Mouse (Mus musculus) kidney, embryonic 16.5 days (tissue): ENCODE measurements around the gene Gm36028. TPM values are rescaled to one million over a fixed set of nuclear protein-coding genes. Genes with fewer than 3 reads are reported as not detected.
A peak's percentile ranks its signal among the peaks of the same experiment; 100 is the strongest.

Source experiments
- ATAC-seq: fragments of 200-750 bp; cut with Nextera tagmentation; 2 replicates; pipeline ENCODE4 v1.8.0; 2017; ENCODE audit warnings: moderate TSS enrichment; ENCODE audit not compliant: low FRiP score, low TSS enrichment
- H3K27ac ChIP-seq: fragments of 300-500 bp; sonication (generic); 2 replicates; pipeline ENCODE4 v1.5.1; 2014; ENCODE audit warnings: low read length
- H3K27me3 ChIP-seq: fragments of 300-500 bp; sonication (generic); 2 replicates; pipeline ENCODE4 v1.6.1; 2014; ENCODE audit warnings: low read length, control low read depth, mixed read lengths; ENCODE audit not compliant: insufficient read depth
- H3K36me3 ChIP-seq: fragments of 300-500 bp; sonication (generic); 2 replicates; pipeline ENCODE4 v1.6.1; 2014; ENCODE audit warnings: low read length, control low read depth, mixed read lengths; ENCODE audit not compliant: insufficient read depth
- H3K4me1 ChIP-seq: fragments of 300-500 bp; sonication (generic); 2 replicates; pipeline ENCODE4 v1.6.1; 2014; ENCODE audit warnings: low read length, control low read depth, mixed read lengths; ENCODE audit not compliant: insufficient read depth
- H3K4me2 ChIP-seq: fragments of 300-500 bp; sonication (generic); replicated peaks from 2 replicates; pipeline ENCODE4 v1.6.1; 2014; ENCODE audit warnings: low read depth, low read length
- H3K4me3 ChIP-seq: fragments of 300-500 bp; sonication (generic); 2 replicates; pipeline ENCODE4 v1.5.1; 2014; ENCODE audit warnings: mild to moderate bottlenecking, low read length
- H3K9ac ChIP-seq: fragments of 300-500 bp; sonication (generic); replicated peaks from 2 replicates; pipeline ENCODE4 v1.6.1; 2014; ENCODE audit warnings: low read length
- H3K9me3 ChIP-seq: fragments of 300-500 bp; sonication (generic); 2 replicates; pipeline ENCODE4 v1.6.1; 2016; ENCODE audit warnings: low read length, control low read depth
- WGBS: fragments of 180-500 bp; shearing (Covaris S2); extraction: QIAGEN DNeasy Blood & Tissue Kit; methylation state at CpG from one replicate; pipeline ENCODE4 v1.1.7; 2014; 5-methylcytosine and 5-hydroxymethylcytosine counted together
- polyA plus RNA-seq: library from polyadenylated mRNA; unstranded; fragments of >200 nt; fragmentation: Nextera tagmentation; extraction: Ambion mirVana; gene quantifications from 2 replicates; pipeline ENCODE4 v1.2.1, GENCODE M21; 2015

Gene Gm36028
- polyA plus RNA-seq, 1 experiment from 2014 or later, result 0.67 TPM

DNA sequence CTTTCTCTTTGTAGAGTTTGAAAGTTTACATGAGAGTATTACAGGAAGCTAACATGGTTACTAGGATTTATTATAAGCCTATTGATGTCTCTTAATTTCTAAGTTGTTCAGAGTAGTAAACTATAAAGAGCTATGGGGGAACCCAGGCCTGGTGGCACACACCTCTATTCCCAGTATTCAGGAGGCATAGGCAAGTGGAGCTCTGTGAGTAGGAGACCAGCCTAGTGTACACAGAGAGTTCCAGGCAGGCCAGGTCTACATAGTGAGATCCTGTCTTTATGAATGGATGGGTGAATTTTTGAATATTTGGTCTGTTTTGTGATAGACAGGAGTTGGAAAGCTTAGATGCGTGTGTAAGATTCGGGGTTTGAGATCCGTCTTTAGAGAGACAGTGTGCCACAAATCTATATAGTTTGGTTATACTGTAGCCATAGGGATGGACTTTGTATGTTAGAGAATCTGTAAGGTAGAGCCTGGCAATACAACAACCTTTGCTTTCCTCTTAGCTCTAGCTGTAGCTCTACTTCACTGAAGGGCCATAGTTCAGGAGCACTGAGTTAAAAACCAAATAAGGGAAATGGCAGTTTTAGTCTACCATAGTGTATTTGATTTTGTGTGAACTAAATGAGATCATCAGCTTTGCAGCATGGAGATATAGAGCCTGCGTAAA lies 18.9 kb upstream of the Gm36028 start:
- no peak overlapping the region for H3K9ac ChIP-seq
- no peaks in the 10 kb centered on the region for H3K27me3 ChIP-seq
- no peaks in the 10 kb centered on the region for H3K9me3 ChIP-seq
- no peaks in the 10 kb centered on the region; the same call in 1 of the 2 replicates for H3K4me1 ChIP-seq
- 95% methylated on average over 4 of the region's 4 CpGs for WGBS
- no peak overlapping the region for H3K4me3 ChIP-seq
- peaks cover 46% of the 10 kb centered on the region for H3K36me3 ChIP-seq
- no peak overlapping the region for H3K27ac ChIP-seq
- no peak for ATAC-seq
- H3K4me2 ChIP-seq, result no peak overlapping the region

DNA sequence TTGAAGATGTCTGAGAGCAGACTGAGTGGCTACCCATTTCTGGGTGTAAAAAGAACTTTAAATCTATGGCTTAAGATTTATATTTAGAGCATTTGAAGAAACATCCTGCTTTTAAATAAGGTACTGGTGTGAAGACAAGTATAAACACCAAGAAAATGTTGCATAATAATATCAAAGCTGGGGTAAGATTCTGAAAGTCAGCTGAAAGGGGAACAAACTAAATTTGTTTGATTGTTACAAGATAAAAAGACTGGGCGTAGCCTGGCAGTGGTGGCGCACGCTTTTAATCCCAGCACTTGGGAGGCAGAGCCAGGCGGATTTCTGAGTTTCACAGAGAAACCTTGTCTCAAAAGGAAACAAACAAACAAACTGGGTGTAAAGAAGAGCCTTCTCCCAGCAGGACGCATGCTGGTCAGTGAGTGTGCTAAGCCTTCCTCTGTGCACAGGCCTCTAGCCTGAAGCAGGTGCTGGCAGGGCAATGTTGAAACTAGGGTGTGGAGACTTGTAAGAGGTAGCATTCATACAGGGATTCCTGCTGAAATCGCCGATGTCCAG lies 18.1 kb upstream of the Gm36028 start:
- 92% methylated on average over 7 of the region's 7 CpGs for WGBS

DNA sequence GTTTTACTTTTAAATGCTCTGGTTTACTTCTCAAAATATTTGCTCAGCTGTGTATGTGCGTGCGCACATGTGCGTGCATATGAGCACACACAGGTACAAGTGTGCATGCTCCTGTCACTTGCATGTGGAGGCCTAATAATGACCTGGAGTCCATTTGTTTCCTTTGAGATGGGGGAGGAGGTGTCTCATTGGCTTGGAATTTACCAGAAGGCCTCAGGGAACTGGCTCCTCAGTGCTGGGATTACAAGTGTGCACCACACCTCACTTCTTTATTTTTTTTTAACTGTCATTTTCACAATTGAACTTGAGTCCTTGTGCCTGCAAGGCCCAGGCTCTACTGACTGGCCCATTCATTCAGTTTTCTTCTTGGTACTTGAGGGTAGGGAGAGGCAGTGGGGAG lies 16.5 kb upstream of the Gm36028 start:
- no peak overlapping the region for H3K4me2 ChIP-seq
- WGBS, result 97% methylated on average over 3 of the region's 3 CpGs
- no peak overlapping the region for H3K27ac ChIP-seq
- H3K9me3 ChIP-seq, result no peaks in the 10 kb centered on the region
- H3K27me3 ChIP-seq, result no peaks in the 10 kb centered on the region
- no peak for ATAC-seq
- no peak overlapping the region for H3K9ac ChIP-seq
- no peak overlapping the region for H3K4me3 ChIP-seq
- peaks cover 29% of the 10 kb centered on the region for H3K36me3 ChIP-seq
- peaks cover 5% of the 10 kb centered on the region; the same call in 1 of the 2 replicates for H3K4me1 ChIP-seq

More for the DNA sequence above, 18.1 kb upstream of the Gm36028 start:
- Histone ChIP-seq H3K9me3 (no peaks in the 10 kb centered on the region), H3K27ac (no peak overlapping the region), H3K36me3 (peaks cover 43% of the 10 kb centered on the region), H3K4me1 (peaks cover 3% of the 10 kb centered on the region; the same call in 1 of the 2 replicates), H3K9ac (no peak overlapping the region), H3K4me2 (no peak overlapping the region), H3K27me3 (no peaks in the 10 kb centered on the region), H3K4me3 (no peak overlapping the region)
- no peak for ATAC-seq

DNA sequence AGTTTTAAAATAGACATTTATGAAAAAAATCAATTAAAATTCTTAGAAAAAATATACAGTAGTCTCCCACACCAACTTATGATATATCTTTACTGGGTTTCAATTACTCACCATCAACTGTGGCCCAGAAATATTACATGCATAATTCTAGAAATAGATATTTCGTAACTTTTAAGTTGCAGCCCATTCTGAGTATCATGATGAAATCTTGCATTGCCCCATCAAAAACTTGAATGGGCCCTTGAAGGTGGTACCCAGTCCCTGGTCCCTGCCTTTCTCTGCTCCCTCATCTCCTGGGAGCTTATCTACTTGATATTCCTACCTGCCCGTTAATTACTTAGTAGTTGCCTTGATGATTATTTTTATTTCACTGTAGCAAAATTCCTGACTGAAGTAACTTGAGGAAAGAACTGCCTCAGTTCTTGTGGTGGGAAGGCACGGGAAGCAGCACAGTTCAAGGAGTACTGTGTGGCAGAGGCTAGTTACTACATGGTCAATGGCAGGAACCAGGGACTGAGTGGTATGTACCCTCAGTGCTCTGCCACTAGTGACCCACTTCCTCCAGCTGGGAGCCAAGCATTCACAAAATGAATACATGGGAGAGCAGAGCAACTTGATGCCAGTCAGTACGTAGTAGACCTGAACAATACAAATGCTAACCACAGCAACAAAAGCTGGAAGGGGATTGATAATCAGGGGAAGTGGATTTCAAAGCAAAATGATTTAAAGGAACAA lies 13.7 kb upstream of the Gm36028 start:
- H3K27ac ChIP-seq, result no peak overlapping the region

DNA sequence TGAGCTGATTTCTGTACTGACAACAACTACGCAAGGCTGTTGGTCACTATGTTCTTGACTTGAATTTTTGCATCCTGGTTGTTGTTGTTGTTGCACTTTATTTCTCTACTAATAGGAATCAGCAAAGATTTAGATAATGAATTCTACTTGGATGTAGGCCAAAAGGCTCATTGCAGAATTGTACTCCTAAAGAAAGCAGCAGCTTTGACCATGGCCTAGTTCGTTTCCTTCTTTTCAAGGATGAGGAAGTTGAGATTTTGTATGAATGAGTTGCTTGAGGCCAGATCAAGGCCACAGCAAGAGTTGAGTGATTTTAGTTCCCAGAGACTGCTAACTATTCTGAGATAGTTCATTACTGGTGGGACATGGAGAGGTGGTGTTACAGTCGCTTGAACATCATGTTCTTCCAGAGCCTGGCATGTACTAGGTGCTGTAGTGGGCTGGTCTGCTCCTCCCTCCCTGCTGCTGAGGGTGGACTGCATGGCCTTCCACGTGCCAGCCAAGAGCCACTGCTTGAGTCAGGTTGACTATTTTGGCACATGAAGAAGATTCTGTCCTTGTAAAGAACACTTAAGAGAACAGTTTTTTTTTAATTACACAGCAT lies 10.3 kb upstream of the Gm36028 start:
- WGBS, result 59% methylated on average over 4 of the region's 4 CpGs
- no peaks in the 10 kb centered on the region for H3K27me3 ChIP-seq
- no peak overlapping the region for H3K9ac ChIP-seq
- peak overlapping the region; percentile 52; the same call in 1 of the 2 replicates for H3K27ac ChIP-seq
- H3K36me3 ChIP-seq, result no peaks in the 10 kb centered on the region
- ATAC-seq, result no peak
- peaks cover 31% of the 10 kb centered on the region for H3K4me1 ChIP-seq
- H3K4me3 ChIP-seq, result no peak overlapping the region
- H3K4me2 ChIP-seq, result 0 out of 2 replicates have a peak overlapping the region, but pooled peaks have one; percentile 67
- H3K9me3 ChIP-seq, result no peaks in the 10 kb centered on the region

More for the DNA sequence above, 13.7 kb upstream of the Gm36028 start:
- H3K27me3 ChIP-seq, result no peaks in the 10 kb centered on the region
- H3K4me1 ChIP-seq, result peaks cover 30% of the 10 kb centered on the region
- no peak overlapping the region for H3K4me2 ChIP-seq
- WGBS, result 83% methylated on average over 4 of the region's 4 CpGs
- no peak for ATAC-seq
- peaks cover 11% of the 10 kb centered on the region for H3K36me3 ChIP-seq
- H3K9ac ChIP-seq, result no peak overlapping the region
- H3K4me3 ChIP-seq, result no peak overlapping the region
- no peaks in the 10 kb centered on the region for H3K9me3 ChIP-seq

DNA sequence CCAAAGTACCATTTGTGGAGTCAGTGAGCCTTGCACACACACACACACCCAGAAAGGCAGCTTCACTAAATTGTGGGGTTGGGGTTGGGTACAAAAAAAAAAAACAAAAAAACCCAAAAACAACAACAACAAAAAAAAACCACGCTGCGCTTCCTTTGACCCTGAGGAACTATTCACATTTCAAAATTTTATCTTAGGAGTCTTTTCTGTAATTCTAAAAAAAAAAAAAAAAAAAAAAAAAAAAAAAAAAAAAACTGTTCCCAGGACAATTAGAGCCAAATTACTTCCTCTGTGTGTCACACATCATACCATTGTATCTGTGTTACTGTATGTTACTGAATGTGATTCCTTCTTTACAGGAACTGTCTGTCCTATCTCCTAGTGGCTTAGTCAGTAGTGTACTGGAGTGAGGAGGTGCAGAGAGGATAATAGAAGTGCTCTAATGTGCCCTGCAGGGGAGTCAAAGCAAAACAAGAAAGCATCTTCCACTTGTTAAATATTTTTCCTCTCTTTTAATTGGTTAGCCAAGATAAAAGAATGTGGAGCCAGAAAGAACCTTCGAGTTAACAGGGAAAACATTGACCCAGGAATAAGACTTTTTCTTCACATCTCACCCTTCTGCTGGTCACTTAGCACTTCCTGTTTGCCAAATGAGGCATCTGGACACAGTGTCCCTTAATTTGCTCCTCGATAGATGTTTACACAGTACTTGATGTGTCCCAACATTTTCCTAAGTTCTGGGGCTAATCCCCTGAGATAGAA lies 8.7 kb upstream of the Gm36028 start:
- peak overlapping the region; percentile 100 for H3K9ac ChIP-seq
- no peaks in the 10 kb centered on the region for H3K36me3 ChIP-seq
- H3K4me3 ChIP-seq, result peak overlapping the region; percentile 98
- H3K9me3 ChIP-seq, result no peaks in the 10 kb centered on the region
- WGBS, result 11% methylated on average over 4 of the region's 4 CpGs
- H3K4me1 ChIP-seq, result peaks cover 29% of the 10 kb centered on the region
- H3K27ac ChIP-seq, result peak overlapping the region; percentile 98
- peak overlapping the region; percentile 67 for H3K4me2 ChIP-seq
- ATAC-seq, result no peak
- H3K27me3 ChIP-seq, result no peaks in the 10 kb centered on the region

DNA sequence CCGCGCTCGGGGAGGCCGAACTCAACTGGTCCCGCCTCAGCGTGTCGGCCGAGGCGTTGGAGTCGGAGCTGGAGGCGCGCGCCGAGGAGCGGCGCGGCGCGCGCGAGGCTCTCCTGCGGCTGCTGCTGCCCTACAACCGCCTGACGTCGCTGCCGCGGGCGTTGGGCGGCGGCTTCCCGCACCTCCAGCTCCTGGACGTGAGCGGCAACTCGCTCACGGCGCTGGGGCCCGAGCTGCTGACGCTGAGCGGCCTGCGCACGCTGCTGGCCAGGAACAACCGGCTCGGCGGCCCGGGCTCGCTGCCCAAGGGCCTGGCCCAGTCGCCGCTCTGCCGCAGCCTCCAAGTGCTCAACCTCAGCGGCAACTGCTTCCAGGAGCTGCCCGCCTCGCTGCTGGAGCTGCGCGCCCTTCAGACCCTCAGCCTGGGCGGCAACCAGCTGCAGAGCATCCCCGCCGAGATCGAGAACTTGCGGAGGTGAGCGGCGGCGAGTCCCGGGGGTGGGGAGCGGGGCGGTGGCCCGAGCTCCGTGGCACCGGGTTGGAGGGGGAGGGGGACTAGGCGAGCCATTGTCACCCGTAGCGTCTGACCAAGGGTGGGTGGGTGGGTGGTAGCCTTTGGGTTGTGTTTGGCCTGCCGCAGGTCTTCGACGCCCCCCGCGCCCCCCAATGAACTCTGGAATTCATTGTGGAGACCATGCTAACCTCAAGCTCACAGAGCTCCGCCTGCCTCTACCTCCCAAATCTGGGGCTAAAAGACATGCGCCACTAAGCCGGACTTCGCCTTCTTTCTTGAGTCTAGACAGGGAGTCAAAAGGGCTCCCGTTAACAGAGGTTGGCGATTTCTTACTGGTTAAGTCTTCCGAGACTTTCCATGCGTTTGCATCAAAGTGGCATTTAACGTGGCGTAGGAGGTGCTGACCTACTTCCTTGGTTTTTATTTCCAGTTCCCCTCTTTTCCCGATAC lies 7.8 kb upstream of the Gm36028 start:
- peaks cover 28% of the 10 kb centered on the region for H3K4me1 ChIP-seq
- peak overlapping the region; percentile 98 for H3K4me3 ChIP-seq
- no peaks in the 10 kb centered on the region for H3K36me3 ChIP-seq
- peak overlapping the region; percentile 100 for H3K9ac ChIP-seq
- under 1% methylated on average over 66 of the region's 87 CpGs for WGBS
- H3K4me2 ChIP-seq, result peak overlapping the region; percentile 67
- H3K9me3 ChIP-seq, result no peaks in the 10 kb centered on the region
- peak; percentile 74 for ATAC-seq
- peak overlapping the region; percentile 98 for H3K27ac ChIP-seq
- no peaks in the 10 kb centered on the region for H3K27me3 ChIP-seq

DNA sequence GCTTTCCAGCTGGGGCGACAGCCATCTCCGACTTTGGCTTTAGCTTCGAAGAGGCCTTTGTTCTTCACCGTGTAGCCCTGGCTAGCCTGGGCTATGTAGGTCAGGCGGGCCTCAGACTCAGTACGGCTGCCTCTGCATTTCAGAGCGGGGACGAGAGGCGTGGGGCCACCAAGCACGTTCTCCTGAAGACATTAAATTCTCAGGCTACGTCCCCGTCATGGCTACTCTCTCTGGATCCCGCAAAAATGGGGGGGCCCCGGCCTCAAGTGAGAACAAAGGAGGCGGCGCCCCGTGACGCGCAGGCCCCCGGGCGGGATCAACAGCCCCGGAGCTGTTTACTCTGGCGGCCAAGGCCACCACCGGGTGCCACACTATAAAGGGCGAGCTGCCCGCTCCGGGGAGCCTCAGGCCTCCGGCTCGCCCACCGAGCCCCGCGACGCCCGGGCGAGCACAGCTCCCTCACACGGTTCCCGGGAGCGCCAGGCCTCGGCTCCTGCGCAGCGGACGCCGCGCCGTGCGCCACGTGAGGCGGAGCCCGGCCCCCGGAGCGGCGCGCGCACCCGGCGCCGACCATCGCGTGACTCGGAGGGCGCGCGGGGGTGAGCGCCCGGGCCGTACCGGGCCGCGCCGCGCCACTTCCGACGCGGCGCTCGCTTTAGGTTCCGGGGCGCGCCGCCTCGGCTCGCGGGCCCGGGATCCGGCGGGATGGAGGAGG lies 7.0 kb upstream of the Gm36028 start, which contains the start of gene Lrrc58:
Gene Lrrc58, plus strand, starts transcription at position 599 of the 715 bp plus-strand sequence.
- peak within 1 kb of the TSS; percentile 100 for H3K9ac ChIP-seq
- peak within 1 kb of the TSS; percentile 98 for H3K4me3 ChIP-seq
- no peaks in the 10 kb centered on the region for H3K9me3 ChIP-seq
- H3K4me1 ChIP-seq, result peaks cover 28% of the 10 kb centered on the region
- WGBS, result under 1% methylated on average over 81 of the region's 86 CpGs
- ATAC-seq, result peak; percentile 94
- H3K27me3 ChIP-seq, result no peaks in the 10 kb centered on the region
- no peaks in the 10 kb centered on the region for H3K36me3 ChIP-seq
- peak within 1 kb of the TSS; percentile 98 for H3K27ac ChIP-seq
- peak within 1 kb of the TSS; percentile 67 for H3K4me2 ChIP-seq
